Mouse (Mus musculus) cerebellum, postnatal 14 days (tissue): ENCODE results near the gene Eif4h.
A peak's percentile ranks its signal among the peaks of the same experiment; 100 is the strongest.
"Not testable (repeated sequence)": the region's sequence is repeated elsewhere in the genome, so short reads cannot be mapped to it uniquely, and the experiment has no call there.

Experiments used
- DNase-seq, 2 experiments: peaks; one replicate each; pipeline ENCODE4 v3.0.0; 2021; ENCODE audit warnings: mixed read lengths in 2 of 2

Gene Eif4h

DNA sequence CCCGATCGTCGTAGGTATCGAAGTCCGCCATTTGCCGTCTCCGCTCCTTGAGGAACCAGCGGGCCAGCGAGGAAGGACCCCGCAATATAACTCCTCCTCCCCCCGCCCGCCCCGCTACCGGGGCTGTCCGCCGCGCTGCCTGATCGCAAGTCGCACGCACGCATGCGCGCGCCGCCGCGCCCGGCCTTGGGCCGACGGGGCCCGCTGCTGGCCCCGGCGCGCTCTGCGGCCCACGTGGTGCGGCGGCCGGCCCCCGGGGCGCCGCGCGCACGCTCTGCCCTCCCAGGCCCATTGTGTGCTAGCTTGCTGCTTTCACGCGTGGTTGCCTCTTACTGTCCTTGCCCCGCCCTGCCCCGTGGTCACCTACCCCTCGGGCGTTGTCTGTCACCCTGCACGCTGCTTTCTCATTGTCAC is at the start of gene Eif4h:
Gene Eif4h (minus strand): TSS at position 222 of the 414 bp plus-strand sequence.
- peak; percentile 99 for DNase-seq

DNA sequence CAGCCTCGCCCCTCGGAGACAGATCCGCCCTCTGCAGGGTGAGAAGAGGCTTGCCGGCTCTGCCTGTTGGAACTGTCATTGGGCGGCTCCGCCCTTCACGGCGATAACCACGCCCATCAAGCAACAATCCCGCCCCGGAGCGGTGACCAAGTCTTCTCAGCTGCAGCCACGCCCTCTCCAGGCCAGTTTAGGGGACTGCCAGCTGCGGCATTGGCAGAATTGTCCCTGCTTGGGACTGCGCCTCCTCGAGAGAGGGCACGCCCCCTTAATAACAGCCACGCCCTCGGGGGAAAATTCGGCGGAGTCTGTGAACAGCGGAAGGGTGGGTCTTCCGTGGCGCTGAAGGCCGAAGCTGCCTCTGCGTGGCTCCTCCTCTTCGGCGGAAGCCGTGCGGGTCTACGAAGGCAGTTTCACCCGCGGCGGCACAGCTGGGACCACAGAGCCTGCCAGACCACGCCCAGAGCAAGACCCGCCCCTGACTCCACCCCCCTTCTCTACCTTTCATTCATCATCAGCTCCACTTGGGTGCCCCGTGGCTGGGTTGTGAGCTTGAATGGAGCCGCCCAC is 49.5 kb upstream of the Eif4h start:
- peak; percentile 96 to 97 for DNase-seq

DNA sequence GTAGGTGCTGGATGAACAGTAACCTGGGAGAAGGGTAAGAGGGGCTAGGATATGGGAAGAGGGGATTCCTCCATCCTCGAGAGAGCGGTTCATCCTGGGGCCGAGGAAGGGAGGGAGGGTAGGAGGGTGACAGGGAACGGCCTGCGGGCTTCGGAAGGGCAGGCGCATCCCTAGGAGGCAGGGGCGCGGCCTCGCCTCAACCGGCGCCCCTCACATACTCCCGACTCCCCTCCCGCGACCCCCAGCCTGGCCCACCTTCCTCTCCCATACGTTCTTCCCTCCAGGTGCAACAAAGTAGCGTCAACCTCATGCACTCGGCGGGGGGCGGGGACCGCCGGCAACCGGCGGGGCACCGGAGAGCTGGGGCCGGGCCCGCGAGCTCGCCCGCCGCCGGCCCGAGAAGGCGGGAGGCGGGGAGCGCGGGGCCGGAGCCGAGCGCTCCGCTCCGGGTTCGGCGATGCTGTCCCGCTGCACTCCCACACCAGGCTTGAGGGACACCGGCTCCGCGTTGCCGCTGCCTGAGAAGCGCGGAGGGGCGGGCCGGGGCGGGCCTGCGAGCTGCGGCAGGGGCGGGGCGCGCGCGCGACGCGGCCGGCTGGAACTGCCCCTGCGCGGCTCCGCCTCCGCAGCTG is 48.9 kb upstream of the Eif4h start, which contains the start of gene Limk1:
Gene Limk1 (minus strand): TSS at position 513 of the 632 bp plus-strand sequence.
- no peak for DNase-seq

DNA sequence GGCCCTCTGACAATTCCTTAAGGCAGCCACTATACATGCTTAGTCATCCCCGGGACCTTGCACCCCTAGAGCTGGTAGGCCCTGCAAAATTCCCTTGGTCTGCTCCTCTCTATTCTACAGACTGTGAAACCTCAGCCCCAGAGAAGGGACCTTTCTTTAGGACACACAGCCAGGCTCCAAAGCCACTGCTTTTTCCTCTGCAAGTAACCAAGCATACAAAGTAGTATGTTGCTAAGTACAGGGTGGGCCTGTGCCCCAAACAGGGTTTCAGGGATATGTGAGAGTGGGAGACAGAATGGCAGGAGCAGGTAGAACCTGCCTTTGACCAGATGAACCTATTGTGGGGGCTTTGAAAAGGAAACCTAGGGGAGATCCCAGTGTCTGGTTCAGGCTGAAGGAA is 47.9 kb upstream of the Eif4h start:
- DNase-seq: no peak

DNA sequence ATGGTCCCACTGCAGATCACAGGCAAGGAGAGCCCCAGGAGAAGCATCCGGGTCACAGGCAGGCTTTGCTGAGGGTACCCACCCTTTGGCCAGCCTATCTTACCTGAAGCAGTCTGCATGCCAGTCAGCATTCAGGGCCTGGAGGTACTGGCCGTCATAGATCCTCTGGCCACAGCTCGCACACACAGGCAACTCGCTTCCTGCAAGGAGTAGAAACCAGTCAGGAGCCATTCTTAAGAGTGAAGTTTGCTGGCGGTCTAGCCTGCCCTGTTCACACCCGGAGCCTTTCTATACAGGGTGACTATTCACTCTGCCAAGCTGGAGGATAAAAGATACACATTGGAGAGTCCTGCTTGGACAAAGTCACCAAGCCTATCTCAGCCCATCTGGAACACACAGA is 47.3 kb upstream of the Eif4h start:
- DNase-seq: no peak

DNA sequence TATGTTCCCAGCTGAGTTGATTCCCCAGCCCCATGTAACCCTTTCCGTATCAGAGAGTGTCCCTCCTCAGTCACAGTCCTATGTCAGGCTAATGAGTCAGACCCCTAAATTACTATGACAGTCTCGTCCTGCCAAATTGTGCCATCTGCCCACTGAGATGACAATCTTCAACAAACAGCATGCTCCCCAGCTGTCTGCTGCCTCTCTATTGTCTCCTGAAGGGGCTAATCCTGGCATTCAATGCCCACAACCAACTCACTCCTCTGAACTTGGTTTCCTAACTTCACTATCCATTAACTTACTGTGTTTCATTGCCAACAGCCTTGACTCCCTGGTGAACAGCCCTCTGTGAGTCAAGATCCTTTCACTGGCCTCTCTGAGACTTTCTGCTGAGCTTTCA is 45.1 kb upstream of the Eif4h start:
- peak; percentile 37 to 52 for DNase-seq

DNA sequence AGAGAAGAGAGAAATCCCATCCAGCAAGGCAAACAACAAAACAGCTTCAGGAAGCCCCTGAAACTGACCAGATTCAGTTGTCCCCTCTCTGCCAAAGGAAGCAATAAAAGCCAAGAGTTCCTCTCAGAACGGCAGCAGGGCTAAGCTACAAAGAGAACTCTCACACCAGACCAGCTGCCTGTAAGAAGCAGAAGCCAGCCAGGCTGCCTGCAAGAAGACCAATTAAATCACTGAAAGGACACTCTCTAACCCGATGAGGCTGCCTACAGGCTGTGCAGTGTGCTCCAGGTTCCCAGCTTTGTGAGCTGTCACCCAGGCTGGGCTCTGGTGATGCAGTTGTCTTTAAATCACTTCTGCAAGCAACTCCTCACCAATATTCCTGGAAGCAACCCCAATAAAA is 44.5 kb upstream of the Eif4h start:
- DNase-seq: no peak

DNA sequence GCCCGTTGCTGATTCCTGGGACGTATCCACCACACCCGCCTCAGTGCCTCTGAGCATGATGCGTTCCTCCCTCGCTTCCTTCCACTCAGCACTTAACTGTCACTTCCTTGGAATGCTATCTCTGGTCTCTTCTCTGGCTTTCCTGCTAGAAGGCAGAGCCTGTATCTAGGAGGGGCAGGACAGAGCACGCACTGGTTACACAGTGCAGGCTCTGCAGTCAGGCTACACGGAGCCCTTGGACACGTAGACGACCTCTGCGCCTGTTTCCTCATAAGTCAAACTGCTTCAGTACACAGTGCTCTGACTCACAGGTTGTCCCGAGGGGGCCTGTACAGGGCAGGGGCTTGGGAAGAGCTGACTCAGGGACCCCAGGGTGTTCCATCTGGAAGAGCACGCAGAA is 40.9 kb upstream of the Eif4h start:
- DNase-seq: no peak

DNA sequence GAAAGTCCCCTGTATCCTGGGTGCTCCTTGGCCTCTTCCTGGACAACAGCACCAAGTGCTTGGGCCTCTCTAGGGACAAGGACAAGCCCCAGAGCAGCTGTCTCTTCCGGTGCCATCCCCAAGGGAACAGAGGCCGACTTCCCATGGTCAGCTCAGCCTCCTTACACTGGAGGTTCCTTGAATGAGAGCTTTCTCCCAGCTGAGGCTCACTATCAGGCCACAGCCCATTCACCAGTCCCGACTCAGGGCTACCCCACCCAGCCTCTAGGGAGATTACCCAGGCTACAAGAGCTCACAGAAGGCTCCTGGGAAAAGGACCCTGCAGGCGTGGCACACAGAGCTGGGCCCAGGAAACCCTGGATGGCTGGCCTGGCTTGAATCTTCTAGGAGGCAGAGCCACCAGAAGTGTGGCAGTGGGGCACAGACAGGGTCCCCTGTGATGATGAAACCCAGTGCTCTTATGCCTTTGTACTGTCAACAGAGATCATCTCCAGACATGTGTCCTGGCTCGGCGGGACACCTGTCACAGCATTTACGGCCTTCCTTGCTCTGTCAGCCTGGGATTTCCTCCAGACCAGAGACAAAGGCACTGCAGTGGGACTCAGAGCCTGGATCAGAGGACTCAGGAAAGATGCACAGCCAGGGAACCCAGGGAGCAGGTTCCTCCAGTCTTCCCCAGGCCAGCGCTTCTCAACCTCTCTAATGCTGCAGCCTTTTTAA is 39.7 kb upstream of the Eif4h start:
- DNase-seq: no peak

DNA sequence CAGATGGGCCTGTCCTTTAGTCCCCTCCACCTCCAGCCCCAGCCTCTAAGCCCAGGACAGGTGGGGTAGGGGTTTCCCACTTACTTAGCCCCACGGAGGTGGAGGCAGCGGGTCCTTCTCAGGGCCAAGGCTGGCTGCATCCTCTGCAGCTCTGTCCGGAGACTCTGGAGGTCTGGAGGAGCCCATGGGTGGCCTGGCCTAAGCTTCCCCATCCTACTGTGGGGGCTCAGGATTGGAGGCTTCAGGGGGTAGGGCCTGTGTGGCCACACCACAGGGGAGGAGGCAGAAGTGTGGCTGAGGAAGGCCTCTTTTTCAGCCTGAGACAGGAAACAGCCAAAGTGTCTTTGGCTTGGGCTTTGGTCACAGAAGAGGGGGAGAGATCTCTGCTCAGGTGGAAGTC is 38.7 kb upstream of the Eif4h start:
- no peak for DNase-seq

DNA sequence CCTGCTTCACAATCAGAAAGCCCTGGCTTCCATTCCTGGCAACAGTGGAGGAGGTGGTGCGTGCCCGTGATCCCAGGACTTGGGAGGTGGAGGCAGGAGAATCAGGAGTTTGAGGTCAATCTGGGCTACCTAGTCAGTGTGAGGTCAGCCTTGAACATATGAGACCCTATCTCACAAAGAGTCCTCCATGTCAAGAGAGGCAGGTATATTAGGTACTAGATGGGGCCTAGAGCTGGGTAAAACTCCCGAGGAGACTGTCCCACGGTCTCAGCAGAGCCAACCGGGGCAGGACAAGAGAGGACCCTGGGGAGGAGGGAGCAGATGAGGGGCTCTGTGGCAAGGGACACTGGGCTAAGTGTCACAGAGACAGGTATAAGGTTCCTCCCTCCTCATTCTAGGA is 38.2 kb upstream of the Eif4h start:
- no peak for DNase-seq

DNA sequence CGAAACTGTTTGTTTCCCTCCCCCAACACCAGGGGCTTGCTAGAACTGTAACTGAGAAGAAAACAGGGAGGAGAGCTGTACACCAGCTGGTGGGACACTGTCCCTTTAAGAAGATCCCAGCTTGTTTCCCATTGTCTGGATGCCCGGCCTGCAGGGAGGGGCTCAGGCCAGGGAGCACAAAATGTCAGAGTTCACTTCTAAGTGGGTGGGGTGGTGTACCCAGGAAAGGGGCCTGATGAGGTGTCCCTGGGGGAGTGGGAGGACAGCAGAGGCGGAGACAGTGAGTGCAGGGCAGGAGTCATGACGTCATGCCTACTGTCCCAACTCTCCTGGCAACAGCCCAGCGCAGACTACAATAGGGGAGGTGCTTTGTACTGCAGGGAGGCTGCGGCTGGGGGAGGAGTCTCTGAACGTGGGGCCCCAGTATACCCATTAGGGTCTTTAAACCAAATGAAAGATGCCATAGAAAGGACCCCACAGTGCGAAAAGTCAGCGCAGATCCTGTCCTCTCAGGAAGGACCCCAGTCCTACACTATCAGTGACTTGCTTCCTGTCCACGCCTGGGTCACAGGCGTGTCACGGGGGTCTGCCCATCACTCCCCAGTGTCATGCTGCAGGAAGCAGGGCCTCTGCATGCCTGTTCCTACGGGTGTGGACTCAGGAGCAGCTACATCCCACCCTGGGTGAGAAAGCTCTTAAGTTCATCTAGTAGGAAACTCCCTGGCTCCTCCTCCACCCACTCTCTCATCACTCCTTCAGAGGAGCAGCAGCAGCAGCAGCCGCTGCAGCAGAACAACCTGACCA is 36.9 kb upstream of the Eif4h start:
- peak; percentile 37 to 58 for DNase-seq

DNA sequence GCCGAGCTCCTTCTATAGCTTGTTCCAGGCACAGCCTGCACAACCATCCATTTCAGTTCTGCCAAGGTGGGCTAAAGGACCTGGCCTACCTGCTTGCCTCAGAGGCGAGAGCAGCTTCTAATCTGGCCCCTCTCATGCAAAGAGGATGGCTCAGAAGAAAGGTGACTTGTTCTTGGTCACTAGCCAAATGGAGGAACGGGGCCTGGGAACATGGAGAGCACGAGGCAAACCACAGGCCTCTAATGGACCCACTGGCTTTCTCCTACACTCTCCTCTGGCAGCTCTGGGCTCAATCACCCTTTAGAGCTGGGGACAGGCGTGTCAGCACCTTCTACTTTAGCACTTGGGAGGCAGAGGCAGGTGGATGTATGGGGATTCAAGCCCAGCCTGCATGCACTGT is 35.7 kb upstream of the Eif4h start:
- no peak for DNase-seq

DNA sequence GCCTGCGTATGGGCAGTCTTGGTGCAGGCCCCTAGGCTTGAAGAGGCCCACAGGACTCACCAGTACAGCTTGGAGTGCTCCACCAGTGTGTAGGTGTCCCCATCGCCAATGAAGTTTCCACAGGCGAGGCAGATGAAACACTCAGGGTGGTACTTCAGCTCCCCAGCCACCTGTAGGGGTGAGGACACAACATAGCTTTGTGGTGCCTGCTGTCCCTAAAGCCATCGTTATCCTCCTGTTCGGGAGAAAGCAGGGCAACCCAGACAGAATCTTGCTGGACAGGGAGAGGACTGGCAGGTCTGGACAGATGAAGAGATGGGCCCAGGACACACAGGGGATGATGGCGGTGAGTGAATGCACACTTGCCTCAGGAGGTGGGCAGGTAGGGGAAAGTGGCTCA is 33.3 kb upstream of the Eif4h start:
- DNase-seq: no peak

DNA sequence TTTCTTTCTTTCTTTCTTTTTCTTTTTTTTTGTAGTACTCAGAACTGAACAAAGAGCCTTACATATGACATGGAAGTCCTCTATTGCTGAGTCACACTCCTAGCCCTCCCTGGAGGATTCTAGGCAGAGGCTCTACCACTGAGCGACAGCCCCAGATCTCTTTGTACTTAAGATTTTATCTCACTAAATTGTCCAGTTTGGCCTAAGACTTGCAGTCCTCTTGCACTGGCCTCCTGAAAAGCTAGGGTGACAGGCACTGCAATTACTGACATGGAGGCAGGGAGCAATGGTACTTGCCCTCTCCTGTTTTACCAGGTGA is 32.9 kb upstream of the Eif4h start:
- DNase-seq: no peak

DNA sequence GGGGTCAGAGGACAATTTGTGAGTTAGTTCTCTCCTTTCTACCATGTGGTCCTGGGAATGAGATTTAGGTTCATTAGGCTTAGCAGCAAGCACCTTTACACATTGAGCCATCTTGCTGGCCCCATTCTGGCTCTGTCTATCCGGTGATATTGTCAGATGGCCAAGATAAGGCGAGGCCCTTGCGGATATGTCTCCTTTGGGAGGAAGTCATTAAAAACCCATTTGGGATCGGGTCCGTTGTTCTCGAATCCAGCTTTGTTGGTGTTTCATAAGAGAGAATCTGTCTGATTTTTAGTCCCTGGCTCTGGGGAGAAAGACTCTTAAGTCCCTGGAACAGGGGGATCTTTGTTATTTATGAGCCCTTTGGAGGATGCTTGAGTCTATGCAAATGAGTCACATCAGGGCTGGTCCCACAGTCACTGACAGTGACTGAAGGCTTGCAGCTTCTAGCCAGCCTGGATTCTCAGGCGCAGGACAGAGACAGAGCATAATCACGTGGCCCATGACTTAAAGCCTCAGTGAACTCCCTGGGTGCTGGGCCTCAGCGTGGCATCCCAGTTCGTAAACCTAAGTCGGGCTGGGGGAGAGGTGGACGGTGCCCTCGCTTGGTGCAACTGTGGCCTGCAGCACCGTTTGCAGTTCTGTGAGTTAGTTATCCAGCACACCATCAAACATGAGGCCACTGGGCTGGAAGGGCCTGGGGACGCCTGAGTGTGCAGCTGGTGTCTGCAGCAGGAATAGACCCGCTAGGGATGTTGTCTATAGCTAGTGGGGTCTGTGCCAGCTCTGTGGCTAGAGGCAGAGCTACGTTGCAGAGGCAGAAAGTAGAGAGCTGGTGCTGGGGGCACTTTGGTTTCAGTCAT is 32.3 kb upstream of the Eif4h start:
- no peak for DNase-seq

DNA sequence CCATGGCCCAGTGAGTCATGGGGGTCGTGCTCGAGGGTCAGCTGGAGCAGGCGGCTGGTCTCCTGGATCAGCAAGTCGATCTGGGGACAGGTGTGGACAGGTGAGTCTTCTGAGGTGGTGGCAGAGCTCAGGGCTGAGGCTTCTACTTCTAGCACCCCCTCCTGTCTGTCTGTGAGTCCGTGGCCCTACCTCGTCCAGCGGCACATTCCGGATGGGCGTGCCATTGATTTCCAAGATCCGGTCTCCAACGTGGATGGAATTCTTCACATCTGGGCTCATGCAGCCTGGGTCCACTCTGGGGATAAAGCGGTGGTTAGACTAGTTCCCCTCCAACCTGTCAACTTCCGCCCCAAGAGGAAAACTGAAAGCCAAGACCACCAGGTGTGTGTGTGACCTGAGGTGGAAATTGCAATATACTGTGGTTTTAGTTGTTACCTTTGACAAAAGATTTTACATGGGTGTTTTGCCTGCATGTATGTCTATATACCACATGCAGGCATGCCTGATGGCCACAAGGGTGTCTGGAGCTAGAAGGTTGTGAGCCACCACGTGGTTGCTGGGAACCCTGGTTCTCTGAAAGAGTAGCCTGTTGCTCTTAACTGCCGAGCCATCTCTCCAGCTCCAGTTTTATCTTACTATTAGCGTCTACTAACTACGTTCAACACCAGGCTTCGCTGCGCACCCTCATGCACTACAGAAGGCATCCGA is 29.9 kb upstream of the Eif4h start:
- no peak for DNase-seq

DNA sequence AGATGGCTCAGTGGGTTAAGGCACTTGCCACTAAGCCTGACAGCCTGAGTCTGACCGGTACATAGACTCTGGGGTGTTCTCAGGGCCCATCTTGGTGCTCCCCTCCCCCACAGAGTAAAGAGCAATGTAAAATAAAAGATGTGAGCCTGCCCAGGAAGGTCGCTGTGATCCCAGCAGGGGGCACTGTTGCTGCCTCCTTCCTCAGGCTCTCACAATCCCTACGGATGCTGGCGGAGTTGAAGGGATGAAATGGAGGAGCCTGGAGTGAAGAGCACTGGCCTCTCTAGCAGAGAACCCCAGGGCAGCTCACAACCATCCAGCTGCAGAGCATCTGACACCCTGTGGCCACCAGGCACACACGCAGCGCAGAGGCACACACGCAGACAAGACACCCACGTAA is 29.2 kb upstream of the Eif4h start:
- DNase-seq: peak; percentile 39 to 66

DNA sequence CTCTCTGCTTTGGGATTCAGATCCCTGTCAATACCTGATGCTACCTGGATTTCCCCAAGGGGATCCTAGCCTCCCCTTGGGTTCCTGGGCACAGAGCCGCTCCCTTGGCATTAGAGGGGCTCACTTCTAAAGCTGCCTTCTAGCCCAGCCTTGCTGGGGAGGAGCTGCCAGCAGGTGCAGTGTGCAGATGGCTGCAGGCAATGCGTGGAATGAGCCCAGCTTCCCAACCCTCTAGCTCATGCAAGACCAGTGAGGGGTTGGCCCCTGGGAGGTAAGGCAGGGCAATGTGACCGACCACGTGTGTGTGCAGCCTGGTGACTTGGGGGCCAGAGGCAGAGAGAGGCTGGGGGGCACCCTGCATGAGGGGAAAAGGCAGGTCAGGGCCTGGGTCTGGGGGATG is 17.4 kb upstream of the Eif4h start:
- DNase-seq: peak; percentile 53 to 55

DNA sequence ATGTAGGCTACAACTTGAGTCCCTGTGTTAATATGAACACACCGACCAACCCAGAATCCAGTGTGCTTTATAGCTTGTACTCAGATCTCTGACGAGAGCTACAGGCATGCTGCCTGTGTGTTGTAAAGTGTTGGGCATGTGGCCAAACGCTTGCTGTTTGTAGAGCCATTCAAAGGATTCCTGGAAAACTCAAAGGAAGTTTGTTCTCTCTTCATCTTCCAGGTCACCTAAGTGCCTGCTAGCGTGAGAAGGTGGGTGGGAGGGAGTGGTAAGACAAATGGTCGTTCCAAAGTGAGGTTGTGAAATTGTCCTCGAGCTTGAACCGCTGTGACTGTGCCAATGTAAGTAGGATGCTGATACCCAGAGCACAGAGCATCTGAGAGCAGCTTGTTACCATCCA is 12.7 kb upstream of the Eif4h start:
- peak in 1 of 2 experiments; percentile 29 for DNase-seq

DNA sequence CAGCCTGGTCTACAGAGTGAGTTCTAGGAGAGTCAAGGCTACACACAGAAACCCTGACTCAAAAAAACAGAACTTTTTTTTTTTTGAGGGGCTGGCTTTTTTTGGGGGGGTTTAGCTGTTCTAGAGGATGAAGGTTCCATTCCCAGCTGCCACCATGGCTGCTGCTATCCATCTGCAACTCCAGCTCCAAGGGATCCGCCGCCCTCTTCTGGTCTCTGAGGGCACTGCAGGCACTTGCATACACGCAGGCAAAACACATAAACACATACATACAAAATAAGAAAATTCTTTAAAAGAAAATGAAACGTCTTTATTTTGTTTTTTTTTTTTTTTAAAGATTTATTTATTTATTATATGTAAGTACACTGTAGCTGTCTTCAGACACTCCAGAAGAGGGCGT is 11.6 kb upstream of the Eif4h start:
- peak; percentile 56 to 80 for DNase-seq

DNA sequence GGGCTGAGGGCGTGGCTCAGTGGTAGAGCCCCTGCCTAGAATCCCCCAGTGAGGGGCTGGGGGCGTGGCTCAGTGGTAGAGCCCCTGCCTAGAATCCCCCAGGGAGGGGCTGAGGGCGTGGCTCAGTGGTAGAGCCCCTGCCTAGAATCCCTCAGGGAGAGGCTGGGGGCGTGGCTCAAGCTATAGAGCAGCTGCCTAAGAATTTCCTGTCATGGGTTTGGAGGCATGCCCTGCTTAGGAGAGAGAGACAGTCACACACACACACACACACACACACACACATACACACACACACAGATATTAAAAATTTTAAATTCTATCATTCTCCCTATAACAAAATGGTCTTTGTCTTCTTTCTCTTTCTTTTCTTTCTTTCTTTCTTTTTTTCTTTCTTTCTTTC is 9.7 kb upstream of the Eif4h start:
- not testable (repeated sequence) for DNase-seq
